Comparison of ENCODE assay signal across 9 mouse cellular contexts in genomic region chr2:158510665-158511064, GRCm38 (mm10). TPM values are rescaled to one million over a fixed set of nuclear protein-coding genes. Genes with fewer than 3 reads are reported as not detected.
DNase-seq lines count a peak whose midpoint lies in the region; ATAC-seq and TF ChIP-seq lines count a peak whose summit lies in the region.
"Had no signal": no experiment of that assay in that cellular context is flagged by ENCODE, and none has a peak within 500 bp of the region (broad histone marks: within the 10 kb centered on the region; RNA-seq: fewer than 3 reads in every experiment).

No protein-coding gene starts in this region.

- no peak for TF ChIP-seq CTCF in lung, postnatal 0 days (IDR thresholded peaks at IDR 0.05)

- peak; percentile 74 for ATAC-seq in lung, postnatal 0 days
- ATAC-seq in hindbrain, embryonic 13.5 days (ENCODE audit: low FRiP score): no peak

- no peak overlapping the region for H3K4me3 ChIP-seq in lung, postnatal 0 days (ENCODE audit: low read depth, low read length)
- H3K4me3 ChIP-seq in hindbrain, embryonic 13.5 days: no peak overlapping the region

- H3K9ac ChIP-seq in lung, postnatal 0 days (replicated peaks; ENCODE audit: low read depth): no peak overlapping the region
- H3K9ac ChIP-seq in hindbrain, embryonic 13.5 days: no peak overlapping the region

- H3K4me1 ChIP-seq in lung, postnatal 0 days (ENCODE audit: insufficient read depth, low read depth, low read length): no peaks in the 10 kb centered on the region
- H3K4me1 ChIP-seq in hindbrain, embryonic 13.5 days (replicated peaks): no peaks in the 10 kb centered on the region

- H3K9me3 ChIP-seq in lung, postnatal 0 days (ENCODE audit: low read length): no peaks in the 10 kb centered on the region
- no peaks in the 10 kb centered on the region for H3K9me3 ChIP-seq in hindbrain, embryonic 13.5 days

- TF ChIP-seq EP300 in lung, postnatal 0 days (IDR thresholded peaks at IDR 0.05): no peak

- H3K4me2 ChIP-seq in lung, postnatal 0 days (replicated peaks; ENCODE audit: low read depth, low read length): no peak overlapping the region
- H3K4me2 ChIP-seq in hindbrain, embryonic 13.5 days: no peak overlapping the region

- 0 out of 2 replicates have a peak overlapping the region, but pooled peaks have one; percentile 43 for H3K27ac ChIP-seq in lung, postnatal 0 days (ENCODE audit: low read length)
- H3K27ac ChIP-seq in hindbrain, embryonic 13.5 days: no peak overlapping the region

- peak; percentile 25 to 26 for DNase-seq in cerebellum, postnatal 10 days
- DNase-seq in cerebellum, postnatal 4 days (ENCODE audit: low spot score in 2 of 2): no peak
- peak; percentile 49 for DNase-seq in NIH3T3 (ENCODE audit: low read depth)
- peak; percentile 55 for DNase-seq in kidney, adult 18-20 months
- peak; percentile 73 for DNase-seq in lung, postnatal 0 days (ENCODE audit: low spot score)
- no peak for DNase-seq in right cerebral cortex, adult 18-20 months
- DNase-seq in frontal cortex, postnatal 25 days (ENCODE audit: low spot score in 2 of 2): no peak

- 55% methylated on average over 6 of the region's 6 CpGs for WGBS in lung, postnatal 0 days
- 70% methylated on average over 6 of the region's 6 CpGs for WGBS in hindbrain, embryonic 13.5 days

- no peaks in the 10 kb centered on the region for H3K27me3 ChIP-seq in lung, postnatal 0 days (replicated peaks; ENCODE audit: insufficient read depth, low read length)
- no peaks in the 10 kb centered on the region for H3K27me3 ChIP-seq in hindbrain, embryonic 13.5 days

- no peaks in the 10 kb centered on the region for H3K36me3 ChIP-seq in lung, postnatal 0 days (ENCODE audit: insufficient read depth, low read length)
- no peaks in the 10 kb centered on the region for H3K36me3 ChIP-seq in hindbrain, embryonic 13.5 days

RNA-seq across cellular contexts. Expression of gene Arhgap40, which starts 1.9 kb away (rescaled TPM):
- polyA plus RNA-seq in lung, postnatal 0 days (2015; fragmentation: Nextera tagmentation; extraction: Ambion mirVana): 0.18 and 0.40 TPM in 2 replicates
- 0.72 and 0.86 TPM in 2 replicates for polyA plus RNA-seq in hindbrain, embryonic 13.5 days (2015; fragmentation: Nextera tagmentation; extraction: Ambion mirVana)
- polyA plus RNA-seq: liver, adult 2 months had no signal

RNA-seq across cellular contexts. Expression of gene Adig, which starts 8.3 kb away (rescaled TPM):
- 0.45 and 0.62 TPM in 2 replicates for polyA plus RNA-seq in lung, postnatal 0 days (2015; fragmentation: Nextera tagmentation; extraction: Ambion mirVana)
- not detected in 2 replicates for polyA plus RNA-seq in hindbrain, embryonic 13.5 days (2015; fragmentation: Nextera tagmentation; extraction: Ambion mirVana)
- polyA plus RNA-seq: liver, adult 2 months had no signal

Comparison
In these comparisons a context has a peak if more than half of its experiments do, and no peak if none do; other contexts are left out.
1. DNase-seq: peak in cerebellum, postnatal 10 days (2 of 2), NIH3T3 (single experiment), kidney, adult 18-20 months (single experiment) and lung, postnatal 0 days (single experiment); none in cerebellum, postnatal 4 days (0 of 2), right cerebral cortex, adult 18-20 months (single experiment) and frontal cortex, postnatal 25 days (0 of 2).